Mouse (Mus musculus) liver, postnatal 0 days (tissue): ENCODE results near the gene Uqcr11. TPM values are rescaled to one million over a fixed set of nuclear protein-coding genes. Genes with fewer than 3 reads are reported as not detected.

ENCODE experiments used
- ATAC-seq: fragments of 200-750 bp; cut with Nextera tagmentation; 2 replicates; pipeline ENCODE4 v1.8.0; 2017; ENCODE audit warnings: mild to moderate bottlenecking, moderate library complexity
- DNase-seq: peaks from one replicate; pipeline ENCODE4 v3.0.0-alpha.2; 2016
- H3K27ac ChIP-seq: fragments of 300-500 bp; sonication (generic); 2 replicates; pipeline ENCODE4 v1.5.1; 2014; ENCODE audit warnings: antibody characterized with exemption, moderate library complexity, mild to moderate bottlenecking, low read depth
- H3K27me3 ChIP-seq: fragments of 300-500 bp; sonication (generic); 2 replicates; pipeline ENCODE4 v1.6.1; 2014; ENCODE audit warnings: low read length, control low read depth, mixed read lengths; ENCODE audit not compliant: insufficient read depth
- H3K36me3 ChIP-seq: fragments of 300-500 bp; sonication (generic); replicated peaks from 2 replicates; pipeline ENCODE4 v1.6.1; 2014; ENCODE audit warnings: mild to moderate bottlenecking, control low read depth, low read length, moderate library complexity, mixed read lengths; ENCODE audit not compliant: insufficient read depth
- H3K4me1 ChIP-seq: fragments of 300-500 bp; sonication (generic); 2 replicates; pipeline ENCODE4 v1.6.1; 2014; ENCODE audit warnings: antibody characterized with exemption, mild to moderate bottlenecking, control low read depth; ENCODE audit not compliant: insufficient read depth
- H3K4me2 ChIP-seq: fragments of 300-500 bp; sonication (generic); 2 replicates; pipeline ENCODE4 v1.6.1; 2014; ENCODE audit warnings: low read depth, mild to moderate bottlenecking, low read length, moderate library complexity, mixed read lengths
- H3K4me3 ChIP-seq: fragments of 300-500 bp; sonication (generic); 2 replicates; pipeline ENCODE4 v1.5.1; 2014; ENCODE audit warnings: low read depth, low read length
- H3K9ac ChIP-seq: fragments of 300-500 bp; sonication (generic); replicated peaks from 2 replicates; pipeline ENCODE4 v1.6.1; 2014; ENCODE audit warnings: mild to moderate bottlenecking, moderate library complexity
- H3K9me3 ChIP-seq: fragments of 300-500 bp; sonication (generic); 2 replicates; pipeline ENCODE4 v1.6.1; 2016; ENCODE audit warnings: mild to moderate bottlenecking, control low read depth, low read length, mixed read lengths
- CTCF ChIP-seq: sonication (generic); IDR thresholded peaks from 2 replicates; pipeline ENCODE4 v1.5.1; 2016; ENCODE audit warnings: antibody characterized with exemption, low read depth
- EP300 ChIP-seq: IDR thresholded peaks from 2 replicates; pipeline ENCODE4 v1.6.1; 2016; ENCODE audit warnings: antibody characterized with exemption, low read depth, mild to moderate bottlenecking
- WGBS: fragments of 180-500 bp; shearing (Covaris S2); extraction: QIAGEN DNeasy Blood & Tissue Kit; methylation state at CpG from one replicate; pipeline ENCODE4 v1.1.7; 2014; ENCODE audit not compliant: insufficient replicate concordance; 5-methylcytosine and 5-hydroxymethylcytosine counted together
- polyA plus RNA-seq: library from polyadenylated mRNA; unstranded; fragments of >200 nt; fragmentation: Nextera tagmentation; extraction: Ambion mirVana; gene quantifications from 2 replicates; pipeline ENCODE4 v1.2.1, GENCODE M21; 2015

Uqcr11 gene
- polyA plus RNA-seq, 1 experiment from 2014 or later = 771 TPM

- ATAC-seq (peak; percentile 62), DNase-seq (no peak)
- WGBS = 52% methylated on average over 7 of the region's 7 CpGs
- peaks cover 46% of the 10 kb centered on the region for H3K4me1 ChIP-seq
- no peak for TF ChIP-seq CTCF
- TF ChIP-seq EP300 = peak; percentile 68
- H3K27ac ChIP-seq = no peak overlapping the region
- no peak overlapping the region for H3K4me3 ChIP-seq
- H3K9ac ChIP-seq = no peak overlapping the region
- peaks cover 13% of the 10 kb centered on the region for H3K36me3 ChIP-seq
- H3K9me3 ChIP-seq = no peaks in the 10 kb centered on the region
- no peak overlapping the region; the same call in 1 of the 2 replicates for H3K4me2 ChIP-seq
- peaks cover 10% of the 10 kb centered on the region; the same call in 1 of the 2 replicates for H3K27me3 ChIP-seq
Measured at GRCm38 (mm10) chr10:80384709-80385108, 21.9 kb downstream of the Uqcr11 start.

DNA sequence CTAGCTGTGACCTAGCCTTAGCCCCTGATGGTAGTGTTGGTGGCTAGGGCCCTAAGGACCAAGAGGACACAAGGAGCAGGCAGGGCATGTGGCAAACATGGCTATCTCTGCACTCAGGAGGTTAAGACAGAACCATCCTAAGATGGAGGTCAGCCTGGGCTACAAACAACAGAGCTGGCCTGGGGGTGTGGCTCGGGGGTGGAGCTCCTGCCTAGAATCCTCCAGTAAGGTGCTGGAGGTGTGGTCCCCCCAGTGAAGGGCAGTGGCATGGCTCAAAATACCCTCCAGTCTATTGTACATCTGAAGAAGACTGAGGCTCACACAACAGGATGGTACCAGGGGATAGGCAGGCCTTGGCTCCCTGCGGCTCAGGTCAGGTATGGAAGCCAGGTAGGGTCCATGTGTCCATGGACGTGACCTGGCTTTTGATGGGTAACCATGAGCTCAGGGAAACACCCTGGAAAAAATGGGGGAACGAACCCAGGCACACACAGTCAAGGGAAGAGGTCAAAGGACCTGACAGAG, 22.5 kb downstream of the Uqcr11 start:
- ATAC-seq (no peak), DNase-seq (peak; percentile 46)
- peaks cover 10% of the 10 kb centered on the region; the same call in 1 of the 2 replicates for H3K27me3 ChIP-seq
- H3K9ac ChIP-seq = no peak overlapping the region
- no peak overlapping the region for H3K4me2 ChIP-seq
- 83% methylated on average over 4 of the region's 4 CpGs for WGBS
- peaks cover 46% of the 10 kb centered on the region for H3K4me1 ChIP-seq
- no peaks in the 10 kb centered on the region for H3K9me3 ChIP-seq
- TF ChIP-seq CTCF = no peak
- no peak for TF ChIP-seq EP300
- no peak overlapping the region for H3K4me3 ChIP-seq
- peaks cover 13% of the 10 kb centered on the region for H3K36me3 ChIP-seq
- no peak overlapping the region for H3K27ac ChIP-seq

GRCm38 (mm10) chr10:80383431-80383830, 23.2 kb downstream of the Uqcr11 start:
- DNase-seq = no peak
- Histone ChIP-seq H3K27ac (no peak overlapping the region), H3K36me3 (peaks cover 13% of the 10 kb centered on the region), H3K4me2 (no peak overlapping the region), H3K4me3 (no peak overlapping the region), H3K4me1 (peaks cover 42% of the 10 kb centered on the region), H3K9ac (no peak overlapping the region), H3K9me3 (no peaks in the 10 kb centered on the region), H3K27me3 (peaks cover 10% of the 10 kb centered on the region; the same call in 1 of the 2 replicates)
- 72% methylated on average over 4 of the region's 4 CpGs for WGBS
- no peak for ATAC-seq
- TF ChIP-seq CTCF (peak; percentile 32), EP300 (no peak)

DNA sequence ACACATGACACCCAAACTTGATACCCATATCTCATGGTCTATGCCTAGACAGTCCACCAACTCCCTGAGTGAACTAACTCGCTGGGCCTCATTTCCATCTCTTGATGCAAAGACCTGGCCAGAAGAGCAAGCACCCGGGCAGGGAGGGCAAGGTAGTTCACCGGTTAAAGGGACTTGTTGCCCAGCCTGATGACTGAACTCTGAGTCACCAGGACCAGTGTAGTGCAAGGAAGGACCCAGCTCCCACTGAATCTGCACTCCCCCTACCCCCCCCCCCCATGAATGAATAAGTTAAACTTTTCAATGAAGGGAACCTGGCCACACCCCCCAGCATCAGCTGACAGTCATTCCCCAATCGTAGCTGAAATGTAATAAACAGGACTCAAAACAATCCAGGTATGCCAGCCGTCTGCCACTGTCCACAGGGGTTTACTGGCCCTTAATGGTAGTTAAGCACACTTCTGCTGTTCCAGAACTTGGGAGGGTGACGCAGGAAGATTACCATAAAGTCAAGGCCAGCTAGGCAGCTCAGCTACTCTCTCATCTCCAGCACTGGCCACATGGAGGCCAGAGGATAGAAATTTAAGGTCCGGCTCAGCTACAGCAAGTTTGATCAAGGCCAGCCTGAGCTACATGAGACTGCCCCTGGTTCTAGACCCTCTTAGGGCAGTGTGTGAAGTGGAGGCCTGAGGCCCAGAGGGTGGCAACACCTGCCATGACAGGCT, 23.8 kb downstream of the Uqcr11 start:
- DNase-seq (no peak), ATAC-seq (no peak)
- TF ChIP-seq EP300 = no peak
- no peak for TF ChIP-seq CTCF
- Histone ChIP-seq H3K4me1 (peaks cover 36% of the 10 kb centered on the region), H3K36me3 (peaks cover 13% of the 10 kb centered on the region), H3K27ac (no peak overlapping the region), H3K9ac (no peak overlapping the region), H3K9me3 (no peaks in the 10 kb centered on the region), H3K27me3 (peaks cover 10% of the 10 kb centered on the region; the same call in 1 of the 2 replicates), H3K4me3 (no peak overlapping the region), H3K4me2 (no peak overlapping the region)
- WGBS = 88% methylated on average over 7 of the region's 7 CpGs

GRCm38 (mm10) chr10:80377716-80378115, 28.9 kb downstream of the Uqcr11 start:
- WGBS = 47% methylated on average over 10 of the region's 10 CpGs
- TF ChIP-seq EP300 (no peak), CTCF (peak; percentile 77)
- ATAC-seq = no peak

GRCm38 (mm10) chr10:80376160-80376559, 30.5 kb downstream of the Uqcr11 start:
- TF ChIP-seq EP300 = no peak
- peak; percentile 94 for TF ChIP-seq CTCF
- Histone ChIP-seq H3K4me2 (no peak overlapping the region), H3K4me1 (no peaks in the 10 kb centered on the region; the same call in 1 of the 2 replicates), H3K27ac (no peak overlapping the region), H3K9ac (no peak overlapping the region), H3K27me3 (peaks cover 7% of the 10 kb centered on the region; the same call in 1 of the 2 replicates), H3K9me3 (no peaks in the 10 kb centered on the region), H3K4me3 (no peak overlapping the region), H3K36me3 (no peaks in the 10 kb centered on the region; the same call in 1 of the 2 replicates)
- 3% methylated on average over 7 of the region's 7 CpGs for WGBS
- ATAC-seq (peak; percentile 61), DNase-seq (peak; percentile 93)

More at GRCm38 (mm10) chr10:80377716-80378115, 28.9 kb downstream of the Uqcr11 start:
- Histone ChIP-seq H3K27me3 (peaks cover under 1% of the 10 kb centered on the region; the same call in 1 of the 2 replicates), H3K27ac (no peak overlapping the region), H3K4me2 (no peak overlapping the region), H3K4me3 (no peak overlapping the region), H3K4me1 (no peaks in the 10 kb centered on the region), H3K9me3 (no peaks in the 10 kb centered on the region), H3K9ac (no peak overlapping the region), H3K36me3 (peaks cover 13% of the 10 kb centered on the region)
- DNase-seq = peak; percentile 61
